Mouse (Mus musculus): ENCODE measurements around the gene Lrrc71. TPM values are rescaled to one million over a fixed set of nuclear protein-coding genes. Genes with fewer than 3 reads are reported as not detected.

Lrrc71 gene
- polyA plus RNA-seq, 1 experiment from 2014 or later: 0.29 TPM

- Histone ChIP-seq H3K36me3 (no peaks in the 10 kb centered on the region), H3K4me2 (no peak overlapping the region), H3K9ac (no peak overlapping the region), H3K4me3 (no peak overlapping the region), H3K27ac (no peak overlapping the region), H3K9me3 (replicated peaks) (no peaks in the 10 kb centered on the region), H3K4me1 (replicated peaks) (0 out of 2 replicates have a peak, but pooled peaks cover 6% of the 10 kb centered on the region), H3K27me3 (peaks cover 88% of the 10 kb centered on the region)
- ATAC-seq (replicated peaks; ENCODE audit: insufficient number of reproducible peaks, insufficient read depth, low FRiP score, low read depth): no peak
- WGBS: 50% methylated on average over 23 of the region's 23 CpGs
Observed at GRCm38 (mm10) chr3:87778283-87778682, 29.9 kb upstream of the Lrrc71 start.

GRCm38 (mm10) chr3:87771088-87771487 lies 22.7 kb upstream of the Lrrc71 start:
- Histone ChIP-seq H3K9me3 (replicated peaks) (no peaks in the 10 kb centered on the region), H3K4me3 (no peak overlapping the region), H3K4me1 (replicated peaks) (peaks cover 15% of the 10 kb centered on the region), H3K36me3 (no peaks in the 10 kb centered on the region), H3K9ac (no peak overlapping the region), H3K27me3 (peaks cover 48% of the 10 kb centered on the region), H3K27ac (no peak overlapping the region), H3K4me2 (no peak overlapping the region)
- WGBS: 40% methylated on average over 6 of the region's 6 CpGs
- no peak for ATAC-seq (replicated peaks; ENCODE audit: insufficient number of reproducible peaks, insufficient read depth, low FRiP score, low read depth)

GRCm38 (mm10) chr3:87770280-87770679 lies 21.9 kb upstream of the Lrrc71 start:
- no peak overlapping the region for H3K4me3 ChIP-seq
- H3K27ac ChIP-seq: no peak overlapping the region
- no peaks in the 10 kb centered on the region for H3K9me3 ChIP-seq (replicated peaks)
- no peak overlapping the region for H3K9ac ChIP-seq
- H3K27me3 ChIP-seq: peaks cover 41% of the 10 kb centered on the region
- no peak for ATAC-seq (replicated peaks; ENCODE audit: insufficient number of reproducible peaks, insufficient read depth, low FRiP score, low read depth)
- H3K4me2 ChIP-seq: no peak overlapping the region
- H3K4me1 ChIP-seq (replicated peaks): peaks cover 21% of the 10 kb centered on the region
- H3K36me3 ChIP-seq: no peaks in the 10 kb centered on the region
- 2% methylated on average over 4 of the region's 4 CpGs for WGBS

GRCm38 (mm10) chr3:87769506-87769905 lies 21.1 kb upstream of the Lrrc71 start:
- Histone ChIP-seq H3K9ac (no peak overlapping the region), H3K27me3 (peaks cover 34% of the 10 kb centered on the region), H3K4me3 (no peak overlapping the region)

GRCm38 (mm10) chr3:87768844-87769243 lies 20.4 kb upstream of the Lrrc71 start:
- Histone ChIP-seq H3K9me3 (replicated peaks) (no peaks in the 10 kb centered on the region), H3K9ac (peak overlapping the region; percentile 55), H3K4me2 (peak overlapping the region; percentile 74), H3K4me3 (peak overlapping the region; percentile 58), H3K27me3 (peaks cover 28% of the 10 kb centered on the region), H3K27ac (peak overlapping the region; percentile 78), H3K36me3 (no peaks in the 10 kb centered on the region), H3K4me1 (replicated peaks) (peaks cover 36% of the 10 kb centered on the region)
- WGBS: under 1% methylated on average over 36 of the region's 37 CpGs
- ATAC-seq (replicated peaks; ENCODE audit: insufficient number of reproducible peaks, insufficient read depth, low FRiP score, low read depth): peak; percentile 76

More at GRCm38 (mm10) chr3:87769506-87769905, 21.1 kb upstream of the Lrrc71 start:
- no peak for ATAC-seq (replicated peaks; ENCODE audit: insufficient number of reproducible peaks, insufficient read depth, low FRiP score, low read depth)
- Histone ChIP-seq H3K4me1 (replicated peaks) (peaks cover 29% of the 10 kb centered on the region), H3K4me2 (no peak overlapping the region; the same call in 1 of the 2 replicates), H3K9me3 (replicated peaks) (no peaks in the 10 kb centered on the region), H3K27ac (no peak overlapping the region), H3K36me3 (no peaks in the 10 kb centered on the region)
- 78% methylated on average over 8 of the region's 8 CpGs for WGBS

- peak overlapping the region; percentile 58 for H3K4me3 ChIP-seq
- no peak for ATAC-seq (replicated peaks; ENCODE audit: insufficient number of reproducible peaks, insufficient read depth, low FRiP score, low read depth)
- peaks cover 23% of the 10 kb centered on the region for H3K27me3 ChIP-seq
- 38% methylated on average over 6 of the region's 6 CpGs for WGBS
- no peaks in the 10 kb centered on the region for H3K9me3 ChIP-seq (replicated peaks)
- peak overlapping the region; percentile 78 for H3K27ac ChIP-seq
- peaks cover 40% of the 10 kb centered on the region for H3K4me1 ChIP-seq (replicated peaks)
- H3K9ac ChIP-seq: peak overlapping the region; percentile 55
- no peaks in the 10 kb centered on the region for H3K36me3 ChIP-seq
- H3K4me2 ChIP-seq: peak overlapping the region; percentile 74
Observed at GRCm38 (mm10) chr3:87768431-87768830, 20.0 kb upstream of the Lrrc71 start.

GRCm38 (mm10) chr3:87767764-87768163 lies 19.3 kb upstream of the Lrrc71 start:
- 68% methylated on average over 8 of the region's 8 CpGs for WGBS

GRCm38 (mm10) chr3:87766284-87766667 lies 17.9 kb upstream of the Lrrc71 start:
- Histone ChIP-seq H3K4me3 (peak overlapping the region; percentile 58; the same call in 1 of the 2 replicates), H3K27me3 (peaks cover 4% of the 10 kb centered on the region; the same call in 1 of the 2 replicates), H3K9me3 (replicated peaks) (no peaks in the 10 kb centered on the region), H3K4me2 (peak overlapping the region; percentile 56), H3K9ac (no peak overlapping the region), H3K4me1 (replicated peaks) (peaks cover 60% of the 10 kb centered on the region), H3K27ac (peak overlapping the region; percentile 82), H3K36me3 (no peaks in the 10 kb centered on the region)
- no peak for ATAC-seq (replicated peaks; ENCODE audit: insufficient number of reproducible peaks, insufficient read depth, low FRiP score, low read depth)
- WGBS: 84% methylated on average over 3 of the region's 3 CpGs

More at GRCm38 (mm10) chr3:87767764-87768163, 19.3 kb upstream of the Lrrc71 start:
- peaks cover 45% of the 10 kb centered on the region for H3K4me1 ChIP-seq (replicated peaks)
- no peaks in the 10 kb centered on the region for H3K36me3 ChIP-seq
- H3K4me2 ChIP-seq: peak overlapping the region; percentile 74
- peak overlapping the region; percentile 55 for H3K9ac ChIP-seq
- peaks cover 17% of the 10 kb centered on the region for H3K27me3 ChIP-seq
- H3K27ac ChIP-seq: peak overlapping the region; percentile 78
- no peak for ATAC-seq (replicated peaks; ENCODE audit: insufficient number of reproducible peaks, insufficient read depth, low FRiP score, low read depth)
- no peaks in the 10 kb centered on the region for H3K9me3 ChIP-seq (replicated peaks)
- peak overlapping the region; percentile 58 for H3K4me3 ChIP-seq

- peaks cover 60% of the 10 kb centered on the region for H3K4me1 ChIP-seq (replicated peaks)
- H3K27ac ChIP-seq: peak overlapping the region; percentile 82
- peak overlapping the region; percentile 56 for H3K4me2 ChIP-seq
- H3K36me3 ChIP-seq: no peaks in the 10 kb centered on the region
- H3K9me3 ChIP-seq (replicated peaks): no peaks in the 10 kb centered on the region
- ATAC-seq (replicated peaks; ENCODE audit: insufficient number of reproducible peaks, insufficient read depth, low FRiP score, low read depth): no peak
- WGBS: 63% methylated on average over 5 of the region's 5 CpGs
- H3K27me3 ChIP-seq: peaks cover 4% of the 10 kb centered on the region; the same call in 1 of the 2 replicates
- no peak overlapping the region for H3K4me3 ChIP-seq
- H3K9ac ChIP-seq: no peak overlapping the region
Observed at GRCm38 (mm10) chr3:87765631-87766283, 17.3 kb upstream of the Lrrc71 start.

GRCm38 (mm10) chr3:87765091-87765490 lies 16.7 kb upstream of the Lrrc71 start:
- peak overlapping the region; percentile 82 for H3K27ac ChIP-seq
- peaks cover 4% of the 10 kb centered on the region; the same call in 1 of the 2 replicates for H3K27me3 ChIP-seq
- ATAC-seq (replicated peaks; ENCODE audit: insufficient number of reproducible peaks, insufficient read depth, low FRiP score, low read depth): peak; percentile 33
- H3K9ac ChIP-seq: 0 out of 2 replicates have a peak overlapping the region, but pooled peaks have one; percentile 24
- 24% methylated on average over 10 of the region's 10 CpGs for WGBS
- peak overlapping the region; percentile 35 for H3K4me3 ChIP-seq
- H3K36me3 ChIP-seq: no peaks in the 10 kb centered on the region
- peaks cover 63% of the 10 kb centered on the region for H3K4me1 ChIP-seq (replicated peaks)
- H3K4me2 ChIP-seq: peak overlapping the region; percentile 56
- no peaks in the 10 kb centered on the region for H3K9me3 ChIP-seq (replicated peaks)

GRCm38 (mm10) chr3:87764506-87764905 lies 16.1 kb upstream of the Lrrc71 start:
- WGBS: 20% methylated on average over 10 of the region's 10 CpGs
- Histone ChIP-seq H3K27me3 (peaks cover 1% of the 10 kb centered on the region; the same call in 1 of the 2 replicates), H3K27ac (peak overlapping the region; percentile 82), H3K4me3 (peak overlapping the region; percentile 35), H3K4me2 (peak overlapping the region; percentile 56), H3K36me3 (no peaks in the 10 kb centered on the region), H3K9me3 (replicated peaks) (no peaks in the 10 kb centered on the region), H3K4me1 (replicated peaks) (peaks cover 64% of the 10 kb centered on the region), H3K9ac (0 out of 2 replicates have a peak overlapping the region, but pooled peaks have one; percentile 24)
- ATAC-seq (replicated peaks; ENCODE audit: insufficient number of reproducible peaks, insufficient read depth, low FRiP score, low read depth): no peak
